Mouse (Mus musculus) myocyte (in vitro differentiated cells): ENCODE results near the gene Dusp23. TPM values are rescaled to one million over a fixed set of nuclear protein-coding genes. Genes with fewer than 3 reads are reported as not detected.
A peak's percentile ranks its signal among the peaks of the same experiment; 100 is the strongest.

ENCODE experiments used
- H3K27me3 ChIP-seq: one replicate; pipeline ENCODE4 v1.6.1; 2011; ENCODE audit not compliant: control insufficient read depth, insufficient read depth, insufficient read length
- H3K36me3 ChIP-seq: one replicate; pipeline ENCODE4 v1.6.1; 2011; ENCODE audit not compliant: control insufficient read depth, insufficient read depth
- H3K4me2 ChIP-seq: one replicate; pipeline ENCODE4 v1.6.1; 2011; ENCODE audit warnings: low read depth, control low read depth
- H3K4me3 ChIP-seq: one replicate; pipeline ENCODE4 v1.5.1; 2011; ENCODE audit warnings: mild to moderate bottlenecking, control low read depth, moderate library complexity
- H3K79me2 ChIP-seq: one replicate; pipeline ENCODE4 v1.6.1; 2011; ENCODE audit not compliant: control insufficient read depth, insufficient read depth
- H3ac ChIP-seq: one replicate; pipeline ENCODE4 v1.6.1; 2011; ENCODE audit not compliant: control insufficient read depth, insufficient read length
- CEBPB ChIP-seq: IDR thresholded peaks from 2 replicates; pipeline ENCODE4 v1.6.1; 2011; ENCODE audit warnings: mild to moderate bottlenecking, moderate library complexity; ENCODE audit not compliant: poor library complexity, insufficient read depth, severe bottlenecking
- E2F4 ChIP-seq: IDR thresholded peaks from one replicate; pipeline ENCODE4 v1.6.1; 2011; ENCODE audit warnings: mild to moderate bottlenecking, control low read depth, moderate library complexity; ENCODE audit not compliant: insufficient read depth
- MAX ChIP-seq: IDR thresholded peaks from one replicate; pipeline ENCODE4 v1.6.1; 2011; ENCODE audit warnings: low read depth, mild to moderate bottlenecking, control low read depth
- MYOD1 ChIP-seq, 3 experiments: IDR thresholded peaks; one replicate each; pipeline ENCODE4 v1.6.1; 2011; ENCODE audit warnings: control low read depth in 2 of 3, low read depth in 2 of 3, mild to moderate bottlenecking in 2 of 3, moderate library complexity in 1 of 3; ENCODE audit not compliant: insufficient read length in 2 of 3, control insufficient read depth in 1 of 3
- MYOG ChIP-seq, 3 experiments: IDR thresholded peaks; one replicate each; pipeline ENCODE4 v1.6.1; 2011; ENCODE audit warnings: control low read depth in 2 of 3, low read depth in 2 of 3, mild to moderate bottlenecking in 2 of 3; ENCODE audit not compliant: insufficient read length in 2 of 3, control insufficient read depth in 1 of 3, insufficient read depth in 1 of 3
- POLR2A ChIP-seq: IDR thresholded peaks from one replicate; pipeline ENCODE4 v1.6.1; 2011; ENCODE audit warnings: low read depth, mild to moderate bottlenecking, control low read depth, moderate library complexity; ENCODE audit not compliant: insufficient read length
- POLR2AphosphoS2 ChIP-seq: IDR thresholded peaks from one replicate; pipeline ENCODE4 v1.6.1; 2011; ENCODE audit warnings: low read depth, control low read depth; ENCODE audit not compliant: insufficient read length
- REST ChIP-seq: IDR thresholded peaks from one replicate; pipeline ENCODE4 v1.6.1; 2011; ENCODE audit warnings: mild to moderate bottlenecking, control low read depth, moderate library complexity; ENCODE audit not compliant: insufficient read depth, insufficient read length
- SRF ChIP-seq: IDR thresholded peaks from one replicate; pipeline ENCODE4 v1.6.1; 2011; ENCODE audit warnings: low read depth; ENCODE audit not compliant: control insufficient read depth, insufficient read length
- TCF12 ChIP-seq: IDR thresholded peaks from one replicate; pipeline ENCODE4 v1.6.1; 2011; ENCODE audit warnings: mild to moderate bottlenecking, control low read depth; ENCODE audit not compliant: poor library complexity, insufficient read depth, severe bottlenecking
- TCF3 ChIP-seq: IDR thresholded peaks from one replicate; pipeline ENCODE4 v1.6.1; 2011; ENCODE audit warnings: low read depth, control low read depth; ENCODE audit not compliant: insufficient read length
- USF1 ChIP-seq: IDR thresholded peaks from one replicate; pipeline ENCODE4 v1.6.1; 2011; ENCODE audit warnings: low read depth, mild to moderate bottlenecking, control low read depth, moderate library complexity
- polyA plus RNA-seq: library from polyadenylated mRNA; unstranded; fragments of >200 nt; fragmentation: generic; extraction: Trizol; gene quantifications from one replicate; pipeline ENCODE4 v1.2.1, GENCODE M21; 2012; ENCODE audit warnings: missing spikeins

Dusp23 gene
- polyA plus RNA-seq, 1 experiment = 1.9 TPM

DNA sequence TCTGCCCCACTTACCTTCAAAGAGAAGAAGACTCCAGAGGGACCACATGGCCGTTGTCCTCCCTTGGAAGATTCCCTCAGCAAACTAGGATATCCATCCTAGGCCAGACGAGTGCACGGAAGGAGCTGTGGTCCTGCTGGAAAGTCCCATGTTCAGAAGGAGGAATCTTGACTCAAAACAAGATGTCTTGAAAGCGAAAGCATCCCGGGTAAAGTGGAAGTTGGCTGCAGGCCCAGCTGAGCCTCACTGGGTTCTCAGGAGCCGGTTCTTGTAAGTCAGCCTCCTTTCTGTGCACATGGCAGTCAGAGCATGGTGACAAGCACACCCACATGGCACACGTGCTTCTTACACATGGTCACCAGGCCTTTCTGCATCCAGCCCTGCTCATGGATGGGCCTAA, 42.4 kb downstream of the Dusp23 start, which contains the start of gene Slamf8:
Slamf8 (minus strand) TSS at position 184 of the 400 bp plus-strand sequence.
- H3K36me3 ChIP-seq = no peaks in the 10 kb centered on the region
- TF ChIP-seq SRF (no peak), MAX (no peak), REST (no peak), MYOD1 (IDR thresholded peaks at IDR 0.05; ENCODE audit: control insufficient read depth in 1 of 3, insufficient read length in 2 of 3, low read depth in 2 of 3) (no peak)
- no peak within 1 kb of the TSS for H3K4me3 ChIP-seq
- H3K27me3 ChIP-seq = no peaks in the 10 kb centered on the region
- H3ac ChIP-seq = no peak within 1 kb of the TSS
- H3K79me2 ChIP-seq = no peaks in the 10 kb centered on the region
- H3K4me2 ChIP-seq = peak within 1 kb of the TSS; percentile 6

DNA sequence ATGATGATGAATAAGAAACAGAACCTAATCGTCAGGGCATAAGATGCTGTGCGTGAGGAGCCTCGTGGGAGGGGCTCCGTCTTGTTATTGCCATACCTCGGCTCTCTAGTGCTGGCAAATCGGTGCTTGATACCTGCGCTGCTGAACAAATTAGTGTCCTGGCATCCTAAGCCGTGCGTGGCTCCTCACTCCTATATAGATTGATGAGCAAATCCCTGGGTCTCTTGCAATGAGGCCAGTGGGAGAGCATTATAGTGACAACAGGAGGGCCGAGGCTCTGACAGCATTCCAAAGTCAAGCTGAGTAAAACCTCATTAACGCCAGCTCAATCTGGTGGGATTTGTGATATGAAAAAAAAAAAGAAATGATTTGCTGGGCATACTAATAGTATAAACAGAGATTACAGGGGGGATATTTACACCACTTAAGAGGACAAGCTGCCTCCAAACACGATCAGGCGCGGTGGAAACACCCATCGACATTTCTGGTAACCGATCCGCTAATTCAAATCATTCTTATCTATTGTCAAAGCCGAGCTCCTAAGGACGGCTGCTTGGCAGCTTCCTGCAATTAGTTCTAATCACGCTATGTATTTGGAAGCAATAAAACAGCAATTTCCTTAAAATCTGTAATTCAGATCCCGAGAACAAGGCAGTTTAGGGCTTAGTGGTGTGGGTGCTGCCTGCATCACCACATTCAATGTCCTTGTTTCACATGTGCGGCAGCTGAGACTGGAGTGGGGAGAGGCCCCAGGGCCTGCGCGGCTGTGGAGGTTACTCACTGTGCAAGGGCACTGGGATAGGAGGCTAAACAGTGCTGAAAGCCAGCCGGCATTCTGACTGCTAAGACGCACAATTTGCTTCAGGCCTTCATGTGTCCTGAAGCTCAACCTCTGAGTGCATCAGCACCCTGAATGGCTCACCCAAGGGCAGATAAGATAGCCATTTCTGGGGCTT, 46.9 kb downstream of the Dusp23 start:
- Histone ChIP-seq H3K4me3 (no peak overlapping the region), H3K79me2 (no peaks in the 10 kb centered on the region), H3ac (no peak overlapping the region), H3K4me2 (no peak overlapping the region), H3K27me3 (no peaks in the 10 kb centered on the region), H3K36me3 (no peaks in the 10 kb centered on the region)
- TF ChIP-seq CEBPB (no peak), POLR2A (no peak), POLR2AphosphoS2 (no peak), E2F4 (no peak), SRF (no peak), MYOD1 (IDR thresholded peaks at IDR 0.05; ENCODE audit: control insufficient read depth in 1 of 3, insufficient read length in 2 of 3, low read depth in 2 of 3) (no peak), TCF12 (no peak), TCF3 (no peak), REST (no peak), MAX (no peak), MYOG (IDR thresholded peaks at IDR 0.05; ENCODE audit: control insufficient read depth in 1 of 3, insufficient read depth in 1 of 3, insufficient read length in 2 of 3, low read depth in 2 of 3) (no peak), USF1 (no peak)

- no peaks in the 10 kb centered on the region for H3K36me3 ChIP-seq
These were observed 47.7 kb downstream of the Dusp23 start for GRCm38 (mm10) chr1:172585026-172585425.

DNA sequence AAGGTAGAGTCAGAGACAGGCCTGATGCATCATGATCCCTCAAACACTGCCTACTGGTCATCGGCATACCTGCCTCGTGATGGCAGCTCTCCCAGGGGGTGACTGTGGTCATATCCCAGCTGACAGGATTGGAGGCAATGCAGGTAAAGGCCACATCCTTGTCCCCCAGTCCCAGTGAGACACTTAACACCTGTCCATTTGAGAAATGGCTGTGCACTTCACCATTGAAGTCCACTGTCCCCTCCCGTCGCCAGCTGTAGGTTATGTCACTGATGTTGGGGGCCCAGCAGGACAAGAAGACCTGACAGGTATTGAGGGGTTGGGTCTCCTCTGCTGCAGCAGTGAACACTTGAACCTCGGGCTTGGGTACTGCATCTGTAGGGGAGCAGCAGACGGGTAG, 48.5 kb downstream of the Dusp23 start:
- H3K36me3 ChIP-seq = no peaks in the 10 kb centered on the region
- TF ChIP-seq POLR2AphosphoS2 (no peak), CEBPB (no peak), MYOG (IDR thresholded peaks at IDR 0.05; ENCODE audit: control insufficient read depth in 1 of 3, insufficient read depth in 1 of 3, insufficient read length in 2 of 3, low read depth in 2 of 3) (no peak), USF1 (no peak)
- no peak overlapping the region for H3ac ChIP-seq
- no peak overlapping the region for H3K4me3 ChIP-seq
- no peaks in the 10 kb centered on the region for H3K79me2 ChIP-seq
- H3K27me3 ChIP-seq = no peaks in the 10 kb centered on the region
- no peak overlapping the region for H3K4me2 ChIP-seq

More at GRCm38 (mm10) chr1:172585026-172585425, 47.7 kb downstream of the Dusp23 start:
- Histone ChIP-seq H3K79me2 (no peaks in the 10 kb centered on the region), H3K27me3 (no peaks in the 10 kb centered on the region), H3K4me2 (no peak overlapping the region), H3ac (no peak overlapping the region), H3K4me3 (no peak overlapping the region)
- no peak for TF ChIP-seq MYOG (IDR thresholded peaks at IDR 0.05; ENCODE audit: control insufficient read depth in 1 of 3, insufficient read depth in 1 of 3, insufficient read length in 2 of 3, low read depth in 2 of 3)

GRCm38 (mm10) chr1:172582436-172582835, 50.3 kb downstream of the Dusp23 start:
- H3ac ChIP-seq = no peak overlapping the region
- no peak for TF ChIP-seq CEBPB
- TF ChIP-seq MAX = no peak
- TF ChIP-seq POLR2A = no peak
- TF ChIP-seq MYOG (IDR thresholded peaks at IDR 0.05; ENCODE audit: control insufficient read depth in 1 of 3, insufficient read depth in 1 of 3, insufficient read length in 2 of 3, low read depth in 2 of 3) = no peak
- TF ChIP-seq USF1 = no peak
- no peak for TF ChIP-seq TCF12
- TF ChIP-seq TCF3 = no peak
- TF ChIP-seq MYOD1 (IDR thresholded peaks at IDR 0.05; ENCODE audit: control insufficient read depth in 1 of 3, insufficient read length in 2 of 3, low read depth in 2 of 3) = no peak
- TF ChIP-seq REST = no peak
- no peak for TF ChIP-seq POLR2AphosphoS2
- no peak for TF ChIP-seq SRF
- no peak for TF ChIP-seq E2F4
- no peak overlapping the region for H3K4me2 ChIP-seq
- H3K36me3 ChIP-seq = no peaks in the 10 kb centered on the region
- no peak overlapping the region for H3K4me3 ChIP-seq
- H3K79me2 ChIP-seq = no peaks in the 10 kb centered on the region
- no peaks in the 10 kb centered on the region for H3K27me3 ChIP-seq

Other genes starting within 250 kb of the Dusp23 start
- 4.7 TPM for gene Slamf9, start 157.6 kb downstream of the Dusp23 start, polyA plus RNA-seq
- 0.77 TPM for gene Igsf9, start 151.2 kb downstream of the Dusp23 start, polyA plus RNA-seq
- gene Tagln2, start 132.9 kb downstream of the Dusp23 start, polyA plus RNA-seq = 393 TPM
- not detected for gene Cfap45, start 112.2 kb downstream of the Dusp23 start, polyA plus RNA-seq
- gene Vsig8, start 77.0 kb downstream of the Dusp23 start, polyA plus RNA-seq = not detected
- gene Slamf8, start 42.4 kb downstream of the Dusp23 start, polyA plus RNA-seq = not detected
- gene Fcrl6, start 30.4 kb downstream of the Dusp23 start, polyA plus RNA-seq = not detected
- not detected for gene Crp, start 65.1 kb upstream of the Dusp23 start, polyA plus RNA-seq